Mouse (Mus musculus) layer of hippocampus, adult 9-10 months (tissue): ENCODE measurements around the gene Riiad1.
A peak's percentile ranks its signal among the peaks of the same experiment; 100 is the strongest.

Source experiments
- DNase-seq: peaks from one replicate; pipeline ENCODE4 v3.0.0; 2022; ENCODE audit warnings: low spot score

Riiad1 gene

GRCm38 (mm10) chr3:94480291-94480884 is at the start of gene Riiad1:
Gene Riiad1, minus strand, starts transcription at chr3:94480341.
- no peak for DNase-seq

- DNase-seq = no peak
Observed at GRCm38 (mm10) chr3:94526731-94527130, 46.6 kb upstream of the Riiad1 start.

DNA sequence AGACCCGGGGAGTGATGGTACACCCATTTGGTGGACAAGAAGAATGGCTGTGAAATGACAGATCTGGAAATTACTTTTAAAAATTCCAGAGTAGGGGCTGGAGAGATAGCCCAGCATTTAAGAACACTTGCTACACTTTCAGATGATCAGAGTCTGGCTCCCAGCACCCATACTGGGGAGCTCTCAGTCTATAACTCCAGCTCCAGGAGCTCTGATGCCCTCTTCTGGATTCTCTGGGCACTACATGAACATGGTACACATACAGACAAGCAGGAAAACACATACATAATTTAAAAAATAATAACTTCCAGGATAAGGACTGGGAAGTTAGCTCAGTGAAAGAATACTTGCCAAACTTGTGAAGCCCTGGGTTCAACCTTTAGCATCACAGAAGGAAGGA is 26.5 kb upstream of the Riiad1 start:
- no peak for DNase-seq

DNA sequence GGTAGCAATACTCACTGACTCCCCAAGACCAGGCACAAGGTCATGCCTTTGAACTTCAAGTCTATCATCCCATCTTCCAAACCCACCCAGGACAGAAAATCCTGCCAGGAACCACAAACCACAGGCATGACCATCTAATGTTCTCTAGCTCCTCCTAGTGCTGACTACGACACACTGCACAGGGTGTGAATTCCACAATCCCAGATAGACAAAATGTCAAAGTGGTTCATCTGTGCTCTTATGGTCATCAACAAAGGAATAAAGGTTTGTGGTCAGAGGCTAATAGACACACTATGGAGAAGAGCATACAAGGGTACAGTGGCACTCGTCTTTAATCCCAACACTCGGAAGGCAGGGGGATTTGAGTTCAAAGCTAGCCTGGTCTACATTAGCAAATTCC is 22.1 kb upstream of the Riiad1 start:
- DNase-seq = no peak

GRCm38 (mm10) chr3:94497162-94497561 is 17.0 kb upstream of the Riiad1 start:
- no peak for DNase-seq

- DNase-seq = no peak
Observed at GRCm38 (mm10) chr3:94487581-94487980, 7.4 kb upstream of the Riiad1 start.

- DNase-seq = no peak
Observed at GRCm38 (mm10) chr3:94485922-94486321, 5.8 kb upstream of the Riiad1 start.

GRCm38 (mm10) chr3:94483790-94484439 is 3.8 kb upstream of the Riiad1 start:
- DNase-seq = peak; percentile 92

DNA sequence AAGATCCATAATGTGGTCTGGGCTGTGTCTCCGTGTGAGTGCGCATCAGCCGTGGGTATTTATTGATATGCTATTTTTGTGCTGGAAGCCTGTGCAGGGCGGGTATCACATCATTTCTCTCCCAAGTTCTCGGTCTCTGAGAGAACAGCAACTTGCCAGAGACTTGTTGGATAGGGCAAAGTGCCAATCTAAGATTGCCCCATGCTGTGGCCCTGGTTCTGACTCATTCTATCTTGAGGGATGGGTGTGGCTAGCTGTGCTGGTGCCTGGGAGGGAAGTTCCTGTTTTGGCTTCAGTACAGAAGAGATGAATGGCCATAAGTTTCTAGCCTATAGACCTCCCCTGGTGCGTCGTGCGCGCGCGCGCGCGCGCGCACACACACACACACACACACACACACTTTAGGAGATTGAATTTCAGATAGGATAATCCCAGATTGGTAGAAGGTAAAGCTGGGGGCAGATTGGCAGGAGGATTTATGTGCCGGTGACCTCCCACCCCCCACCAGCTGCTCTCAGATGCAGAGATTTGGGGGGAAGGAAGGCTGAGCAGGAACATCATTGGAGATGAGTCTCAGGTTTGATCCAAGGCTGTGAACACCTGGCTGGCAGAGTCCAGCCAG is 2.7 kb upstream of the Riiad1 start:
- DNase-seq = no peak

DNA sequence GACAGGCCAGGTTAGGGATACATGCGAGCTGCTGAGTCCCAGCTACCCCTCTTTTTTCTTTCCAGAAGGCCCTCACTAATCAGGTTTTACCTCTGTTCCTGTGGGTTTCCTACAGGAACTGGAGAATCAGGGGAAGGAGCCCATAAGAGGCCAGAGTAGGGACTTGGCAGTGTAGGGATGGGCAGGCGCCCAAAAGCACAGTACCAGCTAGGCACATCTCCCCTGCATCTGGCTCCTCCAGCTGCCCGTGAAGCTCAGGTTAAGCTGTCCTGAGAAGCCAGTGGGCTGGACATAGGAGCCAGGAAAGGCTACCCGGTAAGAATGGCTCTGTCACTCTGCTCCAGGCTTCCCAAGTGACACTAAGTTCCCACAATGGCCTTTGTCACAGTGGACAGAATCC is 1.3 kb upstream of the Riiad1 start:
- no peak for DNase-seq

DNA sequence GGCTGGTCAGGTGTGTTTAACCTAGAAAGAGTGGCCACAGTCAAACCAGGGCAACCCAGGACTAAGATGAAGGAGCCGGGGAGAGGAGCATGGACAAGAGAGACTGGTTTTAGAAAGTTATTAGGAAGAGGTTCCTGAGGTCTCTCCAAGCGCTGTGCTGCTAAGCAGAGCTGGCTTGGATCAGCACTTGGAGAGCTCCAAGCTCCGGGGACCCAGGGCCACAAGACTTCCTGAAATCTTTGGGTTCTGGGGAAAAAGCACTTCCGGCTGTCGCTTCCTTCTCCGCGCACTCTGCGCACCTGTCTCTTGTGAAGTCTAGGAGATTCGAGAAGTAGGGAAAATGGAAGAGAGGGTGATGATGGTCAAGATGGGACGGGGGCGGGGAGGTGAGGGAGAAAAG is 577 bp downstream of the Riiad1 start:
- DNase-seq = no peak

- no peak for DNase-seq
Observed at GRCm38 (mm10) chr3:94478591-94479169, 1.5 kb downstream of the Riiad1 start.

DNA sequence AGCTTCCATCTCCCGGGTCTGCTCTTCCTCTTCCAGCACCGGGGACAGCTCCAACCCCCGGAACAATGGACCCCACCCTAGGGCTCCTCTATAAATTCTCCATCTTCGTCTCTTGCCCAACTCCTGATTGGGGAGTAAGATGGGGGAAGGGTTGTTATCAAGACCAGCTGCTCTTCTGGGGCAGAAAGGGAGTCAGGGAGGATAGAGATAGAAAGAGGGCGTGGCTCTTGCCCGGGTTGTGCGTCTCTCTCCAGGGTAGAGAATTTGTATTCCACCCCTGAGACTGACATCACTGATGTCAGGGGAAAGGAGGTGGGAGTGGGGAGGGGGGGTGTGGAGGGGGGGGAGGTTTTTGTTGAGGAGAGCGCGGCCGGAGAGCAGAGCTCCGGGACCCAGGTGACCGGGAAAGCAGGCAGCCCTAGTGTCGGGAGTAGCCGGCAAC is 2.1 kb downstream of the Riiad1 start, which contains the start of gene Celf3:
Gene Celf3 (plus strand): TSS at position 315 of the 442 bp plus-strand sequence.
- no peak for DNase-seq

- no peak for DNase-seq
Observed at GRCm38 (mm10) chr3:94477444-94477843, 2.7 kb downstream of the Riiad1 start.

- DNase-seq = no peak
Observed at GRCm38 (mm10) chr3:94476301-94477035, 3.7 kb downstream of the Riiad1 start.

GRCm38 (mm10) chr3:94473567-94474232 is 6.4 kb downstream of the Riiad1 start:
- DNase-seq = no peak

DNA sequence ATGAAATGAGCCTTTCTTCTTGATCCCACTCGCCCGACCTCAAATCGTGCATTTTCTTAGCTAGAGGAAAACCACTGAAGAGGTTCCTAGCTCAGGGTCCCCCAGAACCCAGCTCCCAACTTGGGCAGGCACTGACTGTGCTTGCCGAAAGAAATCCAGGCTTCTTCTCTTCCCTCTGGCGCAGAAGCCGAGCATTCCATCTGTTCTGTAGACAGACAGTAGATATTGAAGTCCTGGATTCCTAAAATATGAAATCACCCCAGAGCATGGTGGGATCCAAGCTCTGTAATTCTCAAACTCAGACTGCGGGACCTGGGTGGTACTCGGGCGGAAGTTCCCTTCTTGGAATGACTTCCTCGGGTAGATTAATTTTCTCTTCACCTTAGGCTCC is 7.0 kb downstream of the Riiad1 start:
- no peak for DNase-seq

DNA sequence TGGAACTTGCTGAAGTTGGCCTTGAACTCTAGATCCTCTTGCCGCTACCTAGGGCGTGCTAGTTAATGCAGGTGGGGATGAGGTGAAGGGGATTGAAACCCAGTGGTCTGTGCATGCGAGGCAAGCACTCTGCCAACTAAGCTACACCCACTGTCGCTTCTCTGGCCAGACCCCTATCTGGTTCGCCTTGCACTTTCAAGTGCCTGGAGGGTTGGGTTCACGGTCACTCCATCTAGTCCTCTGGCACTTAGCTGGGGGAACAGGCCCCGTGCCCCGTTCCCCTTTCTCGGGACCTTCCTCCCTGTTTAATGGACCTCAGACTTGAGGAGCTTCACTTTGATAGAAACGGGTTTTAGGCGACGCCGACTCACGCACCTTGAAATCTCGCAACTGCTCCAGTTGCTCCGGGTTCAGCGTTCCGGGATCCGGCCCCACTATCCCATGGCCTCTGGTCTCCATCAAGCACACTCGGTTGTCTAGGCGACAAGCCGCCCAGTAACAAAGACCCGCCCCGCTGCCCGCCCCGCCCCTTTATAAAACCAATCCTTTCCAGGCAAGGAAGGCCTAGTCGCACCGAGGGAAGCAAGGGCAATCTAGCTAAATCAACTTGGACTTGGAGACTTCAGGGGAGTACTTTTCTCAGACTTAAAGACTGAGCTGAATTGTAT is 7.6 kb downstream of the Riiad1 start:
- DNase-seq = no peak

GRCm38 (mm10) chr3:94468931-94469330 is 11.2 kb downstream of the Riiad1 start:
- DNase-seq = no peak

GRCm38 (mm10) chr3:94465632-94466430 is 14.3 kb downstream of the Riiad1 start:
- DNase-seq = no peak
